In genomic region chr11:61882183-61882582, GRCm38 (mm10) we compare ENCODE assay signal across 10 mouse cellular contexts. TPM values are rescaled to one million over a fixed set of nuclear protein-coding genes. Genes with fewer than 3 reads are reported as not detected.
A peak's percentile ranks its signal among the peaks of the same experiment; 100 is the strongest.
DNase-seq lines count a peak whose midpoint lies in the region; ATAC-seq and TF ChIP-seq lines count a peak whose summit lies in the region.
"Had no signal": no experiment of that assay in that cellular context is flagged by ENCODE, and none has a peak within 500 bp of the region (broad histone marks: within the 10 kb centered on the region; RNA-seq: fewer than 3 reads in every experiment).

No protein-coding gene starts in this region.

- H3K4me3 ChIP-seq in hindbrain, postnatal 0 days (ENCODE audit: low read length), result no peak overlapping the region
- no peak overlapping the region for H3K4me3 ChIP-seq in hindbrain, embryonic 12.5 days
- H3K4me3 ChIP-seq in thymus, adult 2 months (ENCODE audit: control insufficient read depth, insufficient read depth, low read length), result no peak overlapping the region
- H3K4me3 ChIP-seq in hindbrain, embryonic 11.5 days (ENCODE audit: low read depth, low read length), result no peak overlapping the region
- H3K4me3 ChIP-seq: erythroblast, embryonic 14.5 days had no signal

- 72% methylated on average over 5 of the region's 5 CpGs for WGBS in hindbrain, postnatal 0 days
- 80% methylated on average over 5 of the region's 5 CpGs for WGBS in hindbrain, embryonic 12.5 days
- WGBS in thymus, adult 2 months, result 78% methylated on average over 5 of the region's 5 CpGs
- WGBS in hindbrain, embryonic 11.5 days, result 81% methylated on average over 5 of the region's 5 CpGs

- no peak overlapping the region for H3K9ac ChIP-seq in hindbrain, postnatal 0 days (replicated peaks; ENCODE audit: low read length)
- H3K9ac ChIP-seq in hindbrain, embryonic 12.5 days, result no peak overlapping the region
- no peak overlapping the region for H3K9ac ChIP-seq in hindbrain, embryonic 11.5 days (ENCODE audit: low read depth, low read length)
- H3K9ac ChIP-seq: hindbrain, embryonic 14.5 days had no signal

- no peak overlapping the region for H3K4me2 ChIP-seq in hindbrain, postnatal 0 days (ENCODE audit: low read depth, low read length)
- no peak overlapping the region for H3K4me2 ChIP-seq in hindbrain, embryonic 12.5 days (replicated peaks)
- H3K4me2 ChIP-seq in hindbrain, embryonic 11.5 days (replicated peaks; ENCODE audit: low read depth, low read length), result no peak overlapping the region
- H3K4me2 ChIP-seq: hindbrain, embryonic 14.5 days had no signal

- no peaks in the 10 kb centered on the region for H3K27me3 ChIP-seq in hindbrain, postnatal 0 days (ENCODE audit: insufficient read depth, low read length)
- no peaks in the 10 kb centered on the region for H3K27me3 ChIP-seq in hindbrain, embryonic 12.5 days
- H3K27me3 ChIP-seq in thymus, adult 2 months (ENCODE audit: control insufficient read depth, insufficient read depth, low read length), result no peaks in the 10 kb centered on the region
- no peaks in the 10 kb centered on the region for H3K27me3 ChIP-seq in hindbrain, embryonic 11.5 days (ENCODE audit: control insufficient read depth, insufficient read depth, low read length)

- ATAC-seq in hindbrain, postnatal 0 days, result no peak
- no peak for ATAC-seq in hindbrain, embryonic 12.5 days (ENCODE audit: low FRiP score)
- no peak for ATAC-seq in hindbrain, embryonic 11.5 days (ENCODE audit: low FRiP score)

- DNase-seq in hindbrain, postnatal 0 days (ENCODE audit: low spot score), result peak; percentile 27
- peak; percentile 9 for DNase-seq in thymus, adult 2 months
- DNase-seq in thymus, postnatal 4 days, result no peak
- peak; percentile 36 for DNase-seq in embryo, embryonic 11 days
- peak; percentile 16 for DNase-seq in retina, postnatal 1 day
- no peak for DNase-seq in left cerebral cortex, adult 18-20 months (ENCODE audit: low spot score in 2 of 2)
- DNase-seq in hindbrain, embryonic 11.5 days (ENCODE audit: low spot score), result no peak

- no peak for TF ChIP-seq POLR2A in thymus, adult 2 months (IDR thresholded peaks at IDR 0.05; ENCODE audit: control insufficient read depth, extremely low read depth, insufficient read depth, low read length, poor library complexity)

- no peaks in the 10 kb centered on the region for H3K4me1 ChIP-seq in hindbrain, postnatal 0 days (ENCODE audit: insufficient read depth, low read length)
- H3K4me1 ChIP-seq in hindbrain, embryonic 12.5 days, result no peaks in the 10 kb centered on the region
- H3K4me1 ChIP-seq in thymus, adult 2 months (replicated peaks; ENCODE audit: control insufficient read depth, insufficient read depth, low read length), result no peaks in the 10 kb centered on the region
- H3K4me1 ChIP-seq in hindbrain, embryonic 11.5 days (replicated peaks; ENCODE audit: control insufficient read depth, insufficient read depth, low read length), result no peaks in the 10 kb centered on the region

- TF ChIP-seq CTCF in hindbrain, postnatal 0 days (IDR thresholded peaks at IDR 0.05; ENCODE audit: low read depth), result peak; percentile 51
- no peak for TF ChIP-seq CTCF in thymus, adult 2 months (IDR thresholded peaks at IDR 0.05; ENCODE audit: borderline replicate concordance, control insufficient read depth, extremely low read depth, insufficient read depth, low read length, poor library complexity)

- H3K27ac ChIP-seq in hindbrain, postnatal 0 days, result no peak overlapping the region
- H3K27ac ChIP-seq in hindbrain, embryonic 12.5 days, result no peak overlapping the region
- H3K27ac ChIP-seq in thymus, adult 2 months (ENCODE audit: control insufficient read depth, insufficient read depth, low read length), result no peak overlapping the region
- no peak overlapping the region for H3K27ac ChIP-seq in hindbrain, embryonic 11.5 days (ENCODE audit: low read depth, low read length)
- H3K27ac ChIP-seq: hindbrain, embryonic 14.5 days had no signal

- peaks cover 5% of the 10 kb centered on the region; the same call in 1 of the 2 replicates for H3K36me3 ChIP-seq in hindbrain, postnatal 0 days (ENCODE audit: insufficient read depth, low read length)
- H3K36me3 ChIP-seq in hindbrain, embryonic 12.5 days, result peaks cover 32% of the 10 kb centered on the region
- H3K36me3 ChIP-seq in thymus, adult 2 months (ENCODE audit: control insufficient read depth, insufficient read depth, low read length), result peaks cover 62% of the 10 kb centered on the region
- no peaks in the 10 kb centered on the region for H3K36me3 ChIP-seq in hindbrain, embryonic 11.5 days (ENCODE audit: control insufficient read depth, insufficient read depth, low read length)

- H3K9me3 ChIP-seq in hindbrain, postnatal 0 days (ENCODE audit: low read length), result no peaks in the 10 kb centered on the region
- H3K9me3 ChIP-seq in hindbrain, embryonic 12.5 days (replicated peaks), result no peaks in the 10 kb centered on the region
- no peaks in the 10 kb centered on the region for H3K9me3 ChIP-seq in hindbrain, embryonic 11.5 days (ENCODE audit: control insufficient read depth, low read length)

RNA-seq across cellular contexts. Expression of gene Ulk2, which starts 27.3 kb away (rescaled TPM):
- 111 and 127 TPM in 2 replicates for total RNA-seq in hindbrain, postnatal 0 days (2014; rRNA removed)
- polyA plus RNA-seq in hindbrain, postnatal 0 days (2015; fragmentation: Nextera tagmentation; extraction: Ambion mirVana), result 29.3 and 30.4 TPM in 2 replicates
- polyA plus RNA-seq in hindbrain, embryonic 12.5 days (2016; fragmentation: Nextera tagmentation; extraction: Ambion mirVana), result 42.2 and 42.5 TPM in 2 replicates
- 57.3 and 61.2 TPM in 2 replicates for polyA plus RNA-seq in thymus, adult 2 months (2012; rRNA removed)
- 10 to 100 TPM; 74.0 to 75.4 TPM for total RNA-seq in left cerebral cortex, adult 18-20 months (2021)
- 28.6 and 32.7 TPM in 2 replicates for polyA plus RNA-seq in hindbrain, embryonic 11.5 days (2014; fragmentation: Nextera tagmentation; extraction: Ambion mirVana)

RNA-seq across cellular contexts. Expression of gene Akap10, which starts 47.9 kb away (rescaled TPM):
- 13.4 and 24.0 TPM in 2 replicates for total RNA-seq in hindbrain, postnatal 0 days (2014; rRNA removed)
- polyA plus RNA-seq in hindbrain, postnatal 0 days (2015; fragmentation: Nextera tagmentation; extraction: Ambion mirVana), result 6.4 and 6.6 TPM in 2 replicates
- polyA plus RNA-seq in hindbrain, embryonic 12.5 days (2016; fragmentation: Nextera tagmentation; extraction: Ambion mirVana), result 18.9 and 19.7 TPM in 2 replicates
- 22.2 and 23.9 TPM in 2 replicates for polyA plus RNA-seq in thymus, adult 2 months (2012; rRNA removed)
- 10 to 100 TPM; 32.2 to 32.7 TPM for total RNA-seq in left cerebral cortex, adult 18-20 months (2021)
- polyA plus RNA-seq in hindbrain, embryonic 11.5 days (2014; fragmentation: Nextera tagmentation; extraction: Ambion mirVana), result 16.9 and 17.1 TPM in 2 replicates

Comparison
In these comparisons a context has a peak if more than half of its experiments do, and no peak if none do; other contexts are left out.
1. DNase-seq: peak in hindbrain, postnatal 0 days (single experiment), thymus, adult 2 months (single experiment), embryo, embryonic 11 days (single experiment) and retina, postnatal 1 day (single experiment); none in thymus, postnatal 4 days (single experiment), left cerebral cortex, adult 18-20 months (0 of 2) and hindbrain, embryonic 11.5 days (single experiment).